Mouse (Mus musculus) stomach, postnatal 0 days (tissue): ENCODE measurements around the gene Tnnc2.

Source experiments
- CTCF ChIP-seq: IDR thresholded peaks from 2 replicates; pipeline ENCODE4 v1.5.1; 2016; ENCODE audit warnings: antibody characterized with exemption, low read depth, mild to moderate bottlenecking, moderate library complexity
- EP300 ChIP-seq: optimal IDR thresholded peaks from 2 replicates; pipeline ENCODE3; 2016; ENCODE audit warnings: antibody characterized with exemption

DNA sequence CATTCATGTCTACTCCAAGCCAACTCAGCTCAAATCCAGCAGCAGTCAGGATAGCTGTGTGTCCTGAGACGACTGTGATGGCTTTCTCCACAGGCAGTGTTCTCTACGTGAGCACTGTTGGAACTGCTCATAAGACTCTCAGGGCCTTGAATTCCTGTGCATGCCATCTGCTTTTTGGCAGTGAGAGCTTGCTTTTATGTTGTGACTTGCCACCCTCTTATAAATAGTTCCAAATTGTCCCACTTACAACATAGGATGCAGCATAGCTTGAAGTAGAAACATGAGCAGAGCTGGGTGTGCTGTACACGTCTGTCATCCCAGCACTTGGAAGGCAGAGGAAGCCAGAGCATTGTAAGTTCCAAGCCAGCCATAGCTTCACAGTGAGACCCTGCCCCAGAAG, 13.9 kb downstream of the Tnnc2 start:
- TF ChIP-seq CTCF (no peak), EP300 (no peak)
